Mouse (Mus musculus) myocyte (in vitro differentiated cells): Measurements from ENCODE around the gene Wdr63.

Source experiments
- MAX ChIP-seq: IDR thresholded peaks from one replicate; pipeline ENCODE4 v1.6.1; 2011; ENCODE audit warnings: low read depth, mild to moderate bottlenecking, control low read depth
- POLR2A ChIP-seq: IDR thresholded peaks from one replicate; pipeline ENCODE4 v1.6.1; 2011; ENCODE audit warnings: low read depth, mild to moderate bottlenecking, control low read depth, moderate library complexity; ENCODE audit not compliant: insufficient read length
- REST ChIP-seq: IDR thresholded peaks from one replicate; pipeline ENCODE4 v1.6.1; 2011; ENCODE audit warnings: mild to moderate bottlenecking, control low read depth, moderate library complexity; ENCODE audit not compliant: insufficient read depth, insufficient read length
- TCF12 ChIP-seq: IDR thresholded peaks from one replicate; pipeline ENCODE4 v1.6.1; 2011; ENCODE audit warnings: mild to moderate bottlenecking, control low read depth; ENCODE audit not compliant: poor library complexity, insufficient read depth, severe bottlenecking

DNA sequence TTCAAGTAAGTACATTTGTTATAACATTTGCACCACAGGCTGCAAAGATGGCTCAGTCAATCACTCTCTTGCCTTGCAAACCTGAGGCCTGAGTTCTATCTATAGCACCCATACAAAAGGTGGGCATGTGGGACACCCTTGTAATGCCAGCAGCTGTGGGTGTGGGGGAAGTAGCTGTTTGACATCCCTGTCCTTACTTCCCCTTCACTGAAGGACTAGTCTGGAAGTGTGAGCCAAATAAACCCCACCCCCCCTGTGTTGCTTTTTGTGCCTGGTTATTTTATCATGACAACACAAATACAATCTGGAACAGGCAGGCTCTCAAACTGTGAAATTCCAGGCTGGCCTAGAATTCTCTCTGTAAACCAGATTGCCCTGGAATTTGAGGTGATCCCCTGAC, 8.0 kb downstream of the Wdr63 start:
- TF ChIP-seq TCF12 (no peak), POLR2A (no peak), REST (no peak), MAX (no peak)
